Mouse (Mus musculus): ENCODE results near the gene Mcm3.

The Mcm3 gene

DNA sequence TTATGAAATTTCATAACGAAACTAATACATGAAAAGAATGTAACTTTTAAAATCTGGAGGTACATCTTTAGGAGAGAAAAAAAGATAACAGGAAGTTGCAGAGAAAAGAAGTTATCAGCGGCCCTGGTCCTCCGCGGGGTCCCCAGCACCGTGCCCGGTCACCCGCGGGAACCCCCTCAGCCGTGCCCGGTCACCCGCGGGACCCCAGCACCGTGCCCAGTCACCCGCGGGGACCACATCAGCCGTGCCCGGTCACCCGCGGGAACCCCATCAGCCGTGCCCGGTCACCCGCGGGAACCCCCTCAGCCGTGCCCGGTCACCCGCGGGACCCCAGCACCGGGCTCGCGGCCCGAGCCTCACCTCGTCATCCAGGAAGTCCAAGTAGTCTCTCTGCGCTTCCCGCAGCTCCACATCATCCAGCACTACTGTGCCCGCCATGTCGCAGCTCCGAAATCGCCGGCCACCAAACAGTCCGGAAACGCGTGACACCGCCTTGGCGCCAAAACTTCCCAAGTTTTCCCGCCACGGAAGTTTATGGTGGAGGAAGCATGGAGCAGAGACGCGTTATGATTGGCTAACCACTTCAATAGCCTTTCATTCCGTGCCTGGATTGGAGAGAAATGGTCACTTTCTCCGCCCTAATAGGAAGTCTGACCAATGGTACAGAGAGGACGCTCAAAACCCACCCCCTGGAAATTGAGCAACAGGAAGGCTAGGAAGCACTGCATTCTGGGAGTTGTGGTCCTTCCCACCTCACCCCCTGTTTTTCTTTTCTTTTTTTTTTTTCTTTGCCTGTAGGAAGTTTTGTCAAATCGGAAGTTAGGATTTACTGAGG, at the start of gene Mcm3:
Mcm3 (minus strand) TSS at position 542 of the 835 bp plus-strand sequence.
- DNase-seq = peak; percentile 92 to 94

DNA sequence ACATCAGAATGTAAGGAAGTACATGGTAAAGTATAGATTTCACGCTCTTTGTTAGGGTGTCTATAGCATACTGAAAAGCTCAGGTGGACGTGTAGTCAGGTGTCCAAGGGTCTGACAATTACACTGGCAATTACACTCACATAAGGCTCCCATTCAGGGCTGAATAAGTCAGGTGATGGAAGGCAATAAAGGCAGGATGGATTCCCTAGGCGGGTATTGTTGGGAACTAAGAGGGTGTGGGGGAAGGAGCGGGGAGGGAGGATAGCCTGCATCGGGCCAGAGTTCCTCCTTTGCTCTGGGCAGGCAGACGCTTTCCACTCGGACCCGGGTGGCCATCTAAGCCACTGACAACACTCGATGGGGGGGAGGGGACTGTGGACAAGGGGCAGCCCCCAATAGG, 47.9 kb upstream of the Mcm3 start:
- DNase-seq = no peak

DNA sequence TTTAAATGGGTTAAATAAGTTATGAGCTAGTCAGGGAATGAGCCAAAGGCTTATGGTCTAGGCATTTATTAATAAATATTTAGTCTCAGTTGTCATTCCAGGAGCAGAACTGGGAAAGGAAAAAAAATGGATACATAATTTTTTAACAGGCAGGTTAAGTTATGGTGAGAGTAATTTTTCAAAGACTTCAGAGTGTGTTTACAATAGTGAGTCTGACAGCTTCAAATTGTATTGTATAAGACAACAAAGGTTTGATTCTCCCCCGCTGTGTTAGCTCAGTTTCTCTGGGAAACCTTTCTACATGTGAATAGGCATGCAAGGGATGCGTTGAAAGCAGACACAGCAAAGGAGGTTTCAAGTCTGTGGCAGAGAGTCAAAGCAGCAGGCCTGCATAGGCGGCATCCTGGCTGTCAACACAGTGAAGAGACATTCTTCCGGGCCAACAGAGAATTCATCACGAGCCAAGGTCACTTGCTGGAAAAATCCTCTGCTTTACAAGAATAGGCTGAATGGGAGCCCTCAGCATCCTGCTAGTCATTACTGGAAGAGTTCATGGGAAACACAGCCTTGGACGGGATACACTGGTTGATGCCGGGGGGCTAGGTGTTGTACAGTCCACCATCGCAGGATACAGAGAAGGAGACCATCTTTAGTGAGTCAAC, 47.3 kb upstream of the Mcm3 start:
- no peak for DNase-seq

DNA sequence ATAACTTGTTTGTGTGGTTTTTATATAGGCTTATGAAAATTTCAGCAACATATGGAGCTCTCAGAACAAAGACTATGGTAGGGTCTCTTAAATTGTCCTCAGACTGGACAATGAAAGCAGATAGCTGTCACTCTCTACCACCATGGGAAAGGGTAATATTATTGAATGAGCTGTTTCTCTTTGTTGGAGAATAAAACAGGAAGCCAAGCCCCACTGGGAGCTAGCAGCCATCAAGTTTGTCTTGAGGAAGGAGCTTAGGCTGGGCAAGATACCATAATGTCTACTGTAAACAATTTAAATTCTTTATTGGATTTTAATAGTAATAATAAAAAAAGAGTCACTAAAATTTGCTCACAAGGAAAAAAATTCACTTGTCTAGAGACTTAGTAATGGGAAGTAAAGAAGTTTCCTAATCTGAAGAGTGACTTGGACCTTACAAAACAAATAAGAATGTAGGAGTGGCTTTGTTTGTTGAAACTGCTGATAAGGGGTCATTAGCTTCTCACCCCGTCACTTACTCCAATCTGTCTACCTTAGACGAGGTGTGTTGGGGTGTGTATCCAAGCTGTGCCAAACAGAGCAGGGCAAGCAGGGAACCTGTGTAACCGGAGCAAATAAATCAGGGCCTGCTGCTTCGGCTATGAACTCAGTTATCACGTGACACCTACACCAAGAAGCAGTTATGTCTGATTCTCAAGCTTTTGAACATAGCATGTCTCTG, 43.5 kb upstream of the Mcm3 start:
- no peak for DNase-seq

DNA sequence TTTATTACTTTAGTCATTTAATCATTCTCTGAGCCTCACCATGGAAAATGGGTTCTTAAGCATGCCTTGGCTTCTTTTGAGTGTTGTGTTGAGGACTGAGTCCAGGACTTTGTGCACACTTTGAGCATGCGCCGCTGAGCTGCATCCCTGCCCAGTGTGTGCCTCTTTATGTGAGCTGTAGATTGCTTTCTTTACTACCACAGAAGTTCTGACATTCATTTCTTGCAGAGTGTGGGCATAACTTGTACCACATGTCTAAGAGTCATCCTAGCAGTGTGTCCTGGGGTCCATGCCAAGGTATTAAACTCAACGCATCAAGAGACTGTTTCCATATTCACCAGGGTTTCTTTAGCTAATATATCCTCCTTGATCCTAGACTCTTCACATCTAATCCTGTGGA, 41.8 kb upstream of the Mcm3 start:
- no peak for DNase-seq

DNA sequence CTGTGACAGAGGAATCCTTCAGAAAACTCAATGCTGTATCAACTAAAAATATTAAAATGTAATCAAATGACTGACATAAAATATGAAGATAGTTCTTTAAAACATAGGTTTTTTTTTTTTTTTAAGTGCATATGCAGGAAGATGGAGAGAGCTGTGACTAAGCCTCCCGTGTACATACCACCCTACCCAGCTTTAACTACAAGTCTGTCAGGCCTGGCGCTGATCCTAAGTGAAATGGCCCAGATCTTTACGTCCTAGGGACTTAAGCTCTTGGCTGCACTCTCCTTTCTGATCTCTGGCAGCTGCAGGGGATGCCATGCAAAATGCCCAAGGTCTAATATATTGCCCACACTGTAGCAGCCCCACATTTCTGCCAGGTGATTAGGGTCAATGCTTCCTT, 40.7 kb upstream of the Mcm3 start:
- no peak for DNase-seq

DNA sequence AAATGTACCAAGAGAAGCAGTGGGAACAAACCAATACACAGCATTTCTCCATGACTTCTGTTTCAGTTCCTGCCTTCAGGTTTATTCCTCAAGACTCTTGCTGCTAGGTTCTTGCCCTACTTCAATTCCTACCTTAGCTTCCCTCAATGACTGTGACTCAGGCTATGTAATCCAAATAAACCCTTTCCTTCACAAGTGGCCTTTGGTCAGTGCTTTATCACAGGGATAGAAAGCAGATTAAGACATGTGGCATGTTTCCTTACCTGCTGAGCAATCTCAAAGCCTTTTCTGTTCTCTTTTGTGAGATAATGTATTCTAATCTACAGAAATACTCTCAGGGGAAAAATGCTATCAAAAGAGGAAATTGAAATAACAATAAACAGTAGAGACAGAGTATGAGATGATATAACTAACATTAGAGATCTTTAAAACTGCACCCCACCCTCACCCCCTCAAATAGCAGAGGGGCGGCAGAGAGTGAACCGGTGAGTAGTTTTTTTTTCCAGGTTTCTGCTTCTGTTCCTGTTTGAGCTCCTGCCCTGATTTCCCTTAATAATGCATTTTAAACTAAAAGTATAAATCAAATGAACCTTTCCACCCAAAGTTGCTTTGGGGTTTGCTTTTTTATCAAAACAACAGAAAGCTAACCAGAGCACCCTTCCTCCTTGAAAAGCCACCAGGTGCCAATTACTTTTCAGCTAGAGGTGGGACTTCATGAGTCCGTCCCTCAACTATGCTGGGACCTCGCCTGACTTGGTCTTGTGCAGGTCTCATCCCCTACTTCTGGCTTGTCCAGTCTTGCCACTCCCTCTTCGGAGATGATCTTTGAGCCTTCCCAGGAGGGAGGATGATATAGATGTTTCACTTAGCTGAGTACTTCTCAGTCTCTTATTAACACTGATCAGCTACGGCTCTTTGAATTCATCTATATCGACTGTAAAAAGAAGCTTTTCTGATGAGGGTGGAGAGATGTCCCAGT, 37.1 kb upstream of the Mcm3 start:
- DNase-seq = no peak

DNA sequence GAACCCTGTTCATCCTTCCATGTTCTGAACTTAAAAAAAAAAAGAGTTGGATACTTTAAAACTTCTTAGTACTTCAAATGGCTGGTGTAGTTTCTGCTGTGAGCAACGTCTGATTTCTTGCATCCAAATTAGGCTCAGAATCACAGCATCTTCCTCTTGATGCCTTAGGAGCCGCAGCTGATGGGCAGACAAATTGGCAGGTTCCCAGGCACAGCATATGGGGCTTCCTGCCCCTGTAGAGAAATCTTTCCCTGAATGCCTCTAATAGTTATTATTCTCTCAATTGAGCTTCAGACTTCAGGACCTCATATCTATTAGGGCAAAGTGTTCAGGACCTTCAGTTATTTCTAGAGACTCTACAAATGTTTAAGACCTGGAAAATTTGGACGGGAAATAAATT, 19.8 kb upstream of the Mcm3 start:
- no peak for DNase-seq

DNA sequence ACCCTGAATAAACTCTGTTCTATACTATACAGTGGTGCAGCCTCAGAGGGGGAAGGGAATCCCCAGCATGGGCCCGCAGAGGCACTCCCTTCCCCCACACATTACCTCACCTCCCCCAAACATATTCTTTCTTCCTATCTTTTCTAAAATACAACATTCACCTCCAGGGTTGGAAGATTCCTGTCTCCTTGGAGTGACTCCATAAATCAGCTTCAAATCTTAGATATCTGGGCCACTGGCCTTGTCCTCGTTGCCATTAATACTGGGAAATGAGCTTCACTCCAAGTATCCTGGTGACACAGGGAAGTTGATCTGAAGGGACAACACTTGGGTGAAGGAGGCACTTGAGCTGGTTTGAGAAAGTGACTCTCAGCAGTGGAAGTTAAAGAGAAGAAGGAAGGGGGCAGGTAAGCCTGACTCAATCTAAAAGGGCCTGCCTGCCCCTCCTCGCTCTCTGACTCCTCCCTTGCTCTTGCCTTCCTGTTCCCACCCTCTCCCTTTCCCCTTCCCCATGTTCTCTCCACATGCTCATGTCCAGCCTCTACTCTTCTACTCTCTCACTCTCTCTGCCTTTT, 16.5 kb upstream of the Mcm3 start:
- no peak for DNase-seq

DNA sequence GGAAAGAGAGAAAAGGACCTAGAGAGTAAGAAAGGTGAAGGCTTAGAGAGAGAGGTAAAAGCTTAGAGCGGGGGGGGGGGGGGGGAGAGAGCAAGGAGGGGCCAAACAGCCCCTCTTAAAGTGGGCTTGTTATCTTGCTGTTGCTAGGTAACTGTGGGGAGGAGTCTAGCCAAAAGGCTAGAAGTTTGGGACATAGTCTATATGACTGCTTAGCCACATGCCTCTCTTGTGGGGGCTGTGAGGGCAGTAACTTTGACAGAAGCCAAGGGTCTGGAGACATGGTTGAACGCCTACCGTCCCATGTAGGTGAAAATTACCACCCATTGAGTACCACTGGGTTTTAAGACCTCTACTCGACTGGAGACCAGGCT, 13.0 kb upstream of the Mcm3 start:
- no peak for DNase-seq

DNA sequence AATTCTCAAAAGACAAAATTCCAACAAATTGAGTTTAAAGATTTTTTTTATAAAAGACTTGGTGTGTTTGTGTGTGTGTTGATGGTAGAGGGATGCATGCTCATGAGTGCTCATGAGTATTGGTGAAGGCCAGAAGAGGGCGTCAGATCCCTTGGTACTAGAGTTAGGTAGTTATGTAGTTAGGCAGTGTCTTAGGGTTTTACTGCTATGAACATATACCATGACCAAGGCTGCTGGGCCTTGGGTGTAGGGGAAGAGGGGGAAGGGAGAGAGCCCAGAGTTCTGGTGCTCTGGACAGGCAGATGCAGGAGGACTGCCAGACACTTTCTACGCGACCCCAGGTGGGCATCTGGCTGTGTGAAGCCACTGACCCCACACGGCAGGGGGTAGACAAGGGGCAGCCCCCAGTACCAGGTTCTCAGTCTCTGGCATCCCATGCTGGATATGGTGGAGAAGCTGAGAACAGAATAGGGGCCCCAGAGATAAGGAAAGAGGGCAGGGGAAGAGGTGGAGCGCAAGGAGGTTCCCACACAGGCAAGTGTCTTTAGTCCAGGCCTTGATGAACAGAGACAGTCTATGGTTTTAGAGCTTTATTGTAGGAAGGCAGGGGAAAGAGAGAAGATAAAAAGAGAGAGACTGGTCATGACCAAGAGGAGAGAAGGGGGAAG, 12.5 kb upstream of the Mcm3 start:
- no peak for DNase-seq

DNA sequence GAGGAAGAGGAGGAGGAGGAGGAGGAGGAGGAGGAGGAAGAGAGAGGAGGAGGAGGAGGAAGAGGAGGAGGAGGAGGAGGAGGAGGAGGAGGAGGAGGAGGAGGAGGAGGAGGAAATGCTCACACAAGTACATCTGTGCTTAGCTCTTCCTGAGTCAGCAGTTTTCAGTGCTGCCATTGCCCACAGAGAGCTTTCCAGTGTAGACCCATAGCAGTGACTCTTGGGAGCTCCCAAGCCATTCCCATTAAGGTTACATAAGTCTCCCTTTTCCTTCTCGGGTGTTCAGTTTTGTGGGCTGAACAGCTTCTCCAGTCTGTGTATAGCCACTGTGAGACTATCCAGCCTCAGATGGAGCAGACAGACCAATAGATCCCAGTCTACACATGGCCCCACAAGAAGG, 10.4 kb upstream of the Mcm3 start:
- no peak for DNase-seq

DNA sequence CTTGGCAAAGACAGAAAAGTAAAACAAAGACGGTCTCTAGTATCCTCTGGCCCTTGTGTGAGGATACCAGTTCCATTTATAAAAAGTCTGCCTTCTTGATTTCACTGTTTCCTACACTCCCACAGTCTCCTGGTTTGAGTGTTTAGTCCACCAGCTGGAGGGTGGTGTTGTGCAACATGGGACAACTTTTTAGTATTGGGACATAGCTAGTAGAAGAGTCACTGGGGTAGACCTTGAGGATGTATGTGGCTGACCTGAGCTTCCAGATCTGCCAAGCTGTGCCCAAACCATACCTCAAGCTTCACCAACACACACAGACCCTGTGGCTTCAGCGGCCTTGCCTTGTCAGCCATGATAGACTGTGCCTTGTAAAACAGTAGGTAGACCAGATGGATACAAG, 7.9 kb upstream of the Mcm3 start:
- no peak for DNase-seq

DNA sequence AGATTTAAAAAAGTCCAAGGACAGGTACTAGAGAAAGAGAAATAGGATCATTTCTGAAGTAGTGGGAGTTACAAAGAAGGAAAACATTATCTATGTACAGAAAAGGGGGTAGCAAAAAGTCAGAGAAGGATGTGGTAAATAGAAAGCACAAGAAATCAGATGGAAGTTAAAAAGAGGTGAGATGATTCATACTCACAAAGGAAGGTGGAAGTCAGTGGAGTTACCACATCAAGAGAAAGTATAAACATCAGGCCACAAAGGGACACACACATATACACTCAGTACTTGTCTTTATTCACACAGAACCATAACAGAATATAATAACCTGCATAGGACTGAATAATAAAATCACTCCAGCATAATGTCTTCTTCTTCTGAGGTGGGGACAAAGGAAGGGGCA, 4.9 kb upstream of the Mcm3 start:
- DNase-seq = no peak

DNA sequence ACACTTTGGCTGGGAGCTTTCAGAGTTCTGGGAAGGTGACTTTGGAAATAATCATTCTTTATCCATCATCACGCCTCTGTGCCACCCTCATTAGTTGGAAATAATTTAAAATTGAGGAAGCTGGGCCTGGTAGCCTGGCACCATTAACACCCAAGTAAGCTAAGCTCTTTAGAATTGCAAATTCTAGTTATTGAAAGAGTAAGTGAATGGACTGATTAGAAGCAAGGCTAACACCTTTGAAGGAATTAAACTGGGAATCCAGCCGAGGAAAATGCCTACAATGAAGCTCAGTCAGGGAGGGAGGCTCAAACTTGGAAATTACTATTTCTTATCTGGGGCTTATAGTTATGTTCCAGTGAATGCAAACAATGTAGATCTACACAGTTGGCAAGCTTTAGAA, 3.8 kb upstream of the Mcm3 start:
- DNase-seq = no peak

DNA sequence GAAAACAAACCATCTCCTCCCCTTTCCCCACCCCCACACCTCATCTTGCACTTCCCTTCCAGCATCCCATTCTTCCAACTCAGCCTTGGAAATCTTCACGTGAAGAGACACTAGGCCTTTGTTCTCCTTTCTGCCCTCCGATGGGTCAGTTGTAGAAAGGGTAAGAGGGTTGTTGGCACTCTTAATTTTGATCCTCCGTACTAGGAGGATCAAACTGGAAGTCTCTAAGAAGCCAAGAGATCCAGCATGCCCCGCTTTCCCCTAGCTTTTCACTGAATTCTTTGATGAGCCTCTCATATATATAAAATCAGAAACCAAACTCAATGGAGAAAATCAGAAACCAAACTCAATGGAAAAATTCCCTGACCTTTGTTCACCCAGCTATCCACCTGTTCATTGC, 3.4 kb upstream of the Mcm3 start:
- DNase-seq = no peak

DNA sequence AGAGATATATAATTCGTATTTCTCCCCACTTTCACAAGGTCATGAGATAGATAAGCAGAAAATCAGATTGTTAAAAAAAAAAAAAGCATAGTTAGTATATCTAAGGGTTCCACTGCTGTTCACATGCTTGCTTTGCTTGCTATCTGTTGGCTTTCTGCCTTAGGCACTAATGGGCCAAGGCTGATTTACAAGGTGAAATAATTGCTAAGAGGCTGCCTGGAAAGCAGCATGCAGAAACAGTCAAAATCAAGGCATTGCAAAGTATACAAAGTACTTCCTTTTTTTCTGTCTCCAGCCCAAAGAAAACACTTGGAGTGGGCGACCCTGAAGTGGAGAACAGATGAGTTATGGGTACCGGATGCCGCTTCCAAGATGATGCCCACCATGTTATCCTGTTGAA, 847 bp upstream of the Mcm3 start:
- DNase-seq = no peak

DNA sequence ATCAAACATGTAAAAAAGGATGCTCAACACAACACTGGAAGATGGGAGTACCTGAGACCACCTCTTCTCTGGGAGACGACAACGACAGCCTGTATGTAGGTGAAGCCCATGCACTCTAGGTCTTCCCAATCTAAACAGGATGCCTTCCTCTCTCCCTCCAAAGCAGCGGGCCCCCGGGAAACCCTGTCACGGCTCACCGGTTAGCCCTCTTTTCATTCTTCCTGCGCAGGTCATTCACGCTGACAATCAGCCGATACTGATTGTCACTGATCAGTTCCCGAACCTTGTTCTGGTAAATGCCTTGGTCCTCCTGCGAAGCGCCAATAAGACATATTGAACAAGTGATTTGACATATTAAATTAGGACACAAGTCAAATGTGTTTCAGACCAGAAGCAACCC, 2.5 kb downstream of the Mcm3 start:
- no peak for DNase-seq

DNA sequence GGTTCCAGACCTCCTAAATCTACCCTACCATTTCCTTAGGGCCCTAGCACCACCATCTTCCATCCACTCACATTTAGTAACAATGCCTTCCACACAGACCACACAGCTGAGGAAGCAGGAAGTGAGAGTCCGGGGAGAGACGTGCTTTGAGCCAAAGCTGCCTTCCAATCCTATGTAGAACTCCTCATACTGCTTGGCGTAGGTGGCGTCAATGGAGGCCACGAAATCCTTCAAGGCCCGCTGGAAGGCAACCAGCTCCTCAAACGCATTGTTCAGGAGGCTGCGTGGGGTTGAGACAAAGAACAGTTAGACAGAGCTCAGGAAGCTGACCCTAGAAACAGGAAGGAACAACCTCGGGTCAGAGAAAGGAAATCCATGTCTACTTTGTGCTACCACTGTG, 2.9 kb downstream of the Mcm3 start:
- DNase-seq = peak in 1 of 2 experiments; percentile 10

DNA sequence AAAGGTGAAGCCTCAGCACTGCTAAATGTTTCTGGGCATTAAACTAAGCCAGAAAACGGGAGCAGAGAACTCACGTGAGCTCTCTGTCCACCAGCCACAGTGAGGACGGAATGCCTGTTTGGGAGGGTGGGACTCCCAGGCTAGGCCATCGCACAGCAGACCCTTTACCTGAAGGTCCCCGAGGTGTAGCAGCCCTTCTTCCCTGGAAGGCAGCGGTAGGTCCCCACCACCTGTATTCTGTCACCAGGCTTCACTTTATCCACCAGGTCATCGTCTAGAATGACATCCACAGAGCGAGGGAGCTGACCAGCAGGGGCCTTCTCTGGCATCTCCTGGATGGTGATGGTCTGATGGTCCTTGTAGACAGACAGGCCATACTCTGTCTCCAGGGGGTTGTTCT, 5.6 kb downstream of the Mcm3 start:
- no peak for DNase-seq

DNA sequence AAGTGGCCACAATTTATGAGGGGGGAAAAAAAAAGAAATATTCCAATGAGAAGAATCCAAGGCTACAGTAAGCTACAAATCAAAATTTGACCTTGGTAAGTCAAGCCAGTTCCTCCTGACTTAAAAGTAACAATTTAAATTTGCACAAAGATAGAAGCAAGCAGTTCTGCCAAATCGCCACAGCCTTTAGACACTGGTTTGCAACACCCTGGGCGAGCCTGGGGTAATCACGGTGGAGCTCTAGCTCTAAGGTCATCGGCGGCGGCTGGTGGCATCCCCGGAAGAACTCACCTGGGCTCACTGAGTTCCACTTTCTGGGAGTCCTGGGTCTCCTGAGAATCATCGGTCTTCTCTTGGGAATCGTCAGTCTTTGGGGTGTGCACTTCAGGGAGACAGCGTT, 15.6 kb downstream of the Mcm3 start:
- no peak for DNase-seq

Data from kidney, postnatal 25 days (tissue).